Mouse (Mus musculus): ENCODE data around the gene Gm21981. TPM values are rescaled to one million over a fixed set of nuclear protein-coding genes. Genes with fewer than 3 reads are reported as not detected.

Gm21981 gene
- polyA plus RNA-seq, 1 experiment from 2014 or later = 1.5 TPM

DNA sequence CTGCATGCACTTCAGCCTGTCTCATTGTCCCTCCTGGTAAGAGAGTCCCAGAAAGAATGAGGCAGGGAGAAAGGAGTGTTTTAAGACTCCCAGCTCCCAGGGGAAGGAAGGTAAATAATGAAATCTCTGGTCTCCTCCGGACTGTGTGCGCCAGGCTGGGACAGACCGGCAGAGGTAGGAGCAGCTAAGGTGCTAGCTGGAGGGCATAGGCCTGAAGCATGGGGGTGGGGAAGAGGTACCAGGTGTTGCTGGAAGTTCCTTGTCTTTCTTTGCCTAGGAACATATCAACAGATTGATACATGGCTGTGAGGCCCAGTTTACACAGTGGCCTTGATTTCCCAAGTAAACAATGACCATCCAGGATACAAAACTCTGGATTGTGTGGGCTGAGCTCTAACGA is 14.7 kb upstream of the Gm21981 start:
- Histone ChIP-seq H3K9ac (ENCODE audit: low read depth, low read length) (no peak overlapping the region), H3K4me1 (ENCODE audit: control insufficient read depth, insufficient read depth, low read length) (no peaks in the 10 kb centered on the region), H3K4me3 (ENCODE audit: low read depth, low read length) (no peak overlapping the region), H3K27ac (replicated peaks; ENCODE audit: low read depth, low read length) (no peak overlapping the region), H3K4me2 (ENCODE audit: low read depth, low read length) (no peak overlapping the region), H3K36me3 (ENCODE audit: control insufficient read depth, insufficient read depth, low read length) (no peaks in the 10 kb centered on the region), H3K27me3 (replicated peaks; ENCODE audit: control insufficient read depth, insufficient read depth, low read length) (no peaks in the 10 kb centered on the region), H3K9me3 (ENCODE audit: control insufficient read depth, low read length) (no peaks in the 10 kb centered on the region)
- no peak for ATAC-seq (ENCODE audit: low read depth)
- WGBS = 70% methylated on average over 4 of the region's 4 CpGs
- DNase-seq (ENCODE audit: low spot score) = no peak

DNA sequence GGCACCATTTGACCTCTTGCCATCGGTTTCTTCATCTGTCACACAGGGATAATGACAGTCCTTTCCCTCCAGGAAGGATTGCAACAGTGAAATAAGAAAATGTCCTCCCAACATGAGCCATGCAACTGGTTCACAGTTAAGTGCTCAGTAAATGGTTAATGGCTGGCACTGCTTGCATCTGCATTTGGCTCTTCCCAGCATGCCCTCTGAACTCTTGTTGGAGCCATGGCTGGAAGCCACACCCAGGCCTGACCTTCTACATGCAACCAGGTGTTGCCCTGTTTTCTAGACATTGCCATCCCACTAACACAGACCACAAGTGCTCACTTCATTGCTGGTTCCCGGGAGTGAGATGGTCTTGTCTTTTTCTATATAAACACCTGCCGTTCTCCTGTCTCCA is 13.7 kb upstream of the Gm21981 start:
- no peaks in the 10 kb centered on the region for H3K4me1 ChIP-seq (ENCODE audit: control insufficient read depth, insufficient read depth, low read length)
- no peak overlapping the region for H3K9ac ChIP-seq (ENCODE audit: low read depth, low read length)
- ATAC-seq (ENCODE audit: low read depth) (no peak), DNase-seq (ENCODE audit: low spot score) (no peak)
- 74% methylated on average over 3 of the region's 3 CpGs for WGBS
- no peaks in the 10 kb centered on the region for H3K9me3 ChIP-seq (ENCODE audit: control insufficient read depth, low read length)
- no peak overlapping the region for H3K27ac ChIP-seq (replicated peaks; ENCODE audit: low read depth, low read length)
- 0 out of 2 replicates have a peak, but pooled peaks cover 9% of the 10 kb centered on the region for H3K36me3 ChIP-seq (ENCODE audit: control insufficient read depth, insufficient read depth, low read length)
- H3K27me3 ChIP-seq (replicated peaks; ENCODE audit: control insufficient read depth, insufficient read depth, low read length) = no peaks in the 10 kb centered on the region
- H3K4me3 ChIP-seq (ENCODE audit: low read depth, low read length) = no peak overlapping the region
- no peak overlapping the region for H3K4me2 ChIP-seq (ENCODE audit: low read depth, low read length)

DNA sequence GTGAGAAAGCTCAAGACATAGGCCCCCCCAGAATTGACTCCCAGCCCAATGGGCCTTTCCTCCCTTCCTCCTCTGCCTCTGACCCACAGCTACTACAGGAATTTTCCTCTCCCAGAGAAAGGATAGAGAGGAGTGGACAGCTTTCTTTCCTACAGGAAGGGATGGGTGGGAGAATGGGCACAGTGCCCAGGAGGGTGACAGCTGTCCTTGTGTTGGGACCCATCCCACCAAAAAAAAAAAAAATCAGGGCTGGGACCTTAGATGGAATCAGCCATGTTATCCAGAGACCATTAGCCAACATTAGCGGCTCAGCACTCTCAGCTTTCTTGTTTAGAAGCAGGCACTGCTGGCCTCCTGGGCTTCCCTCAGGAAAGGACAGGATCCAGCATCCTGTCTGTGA is 11.9 kb upstream of the Gm21981 start:
- ATAC-seq (ENCODE audit: low read depth) (no peak; the same call in 1 of the 2 replicates), DNase-seq (ENCODE audit: low spot score) (peak; percentile 35)
- H3K4me3 ChIP-seq (ENCODE audit: low read depth, low read length) = no peak overlapping the region
- H3K4me1 ChIP-seq (ENCODE audit: control insufficient read depth, insufficient read depth, low read length) = no peaks in the 10 kb centered on the region
- H3K9me3 ChIP-seq (ENCODE audit: control insufficient read depth, low read length) = no peaks in the 10 kb centered on the region
- H3K9ac ChIP-seq (ENCODE audit: low read depth, low read length) = no peak overlapping the region
- peaks cover 26% of the 10 kb centered on the region for H3K36me3 ChIP-seq (ENCODE audit: control insufficient read depth, insufficient read depth, low read length)
- H3K27me3 ChIP-seq (replicated peaks; ENCODE audit: control insufficient read depth, insufficient read depth, low read length) = no peaks in the 10 kb centered on the region
- H3K27ac ChIP-seq (replicated peaks; ENCODE audit: low read depth, low read length) = no peak overlapping the region
- H3K4me2 ChIP-seq (ENCODE audit: low read depth, low read length) = no peak overlapping the region
- WGBS = 50% methylated on average over 1 of the region's 1 CpGs

DNA sequence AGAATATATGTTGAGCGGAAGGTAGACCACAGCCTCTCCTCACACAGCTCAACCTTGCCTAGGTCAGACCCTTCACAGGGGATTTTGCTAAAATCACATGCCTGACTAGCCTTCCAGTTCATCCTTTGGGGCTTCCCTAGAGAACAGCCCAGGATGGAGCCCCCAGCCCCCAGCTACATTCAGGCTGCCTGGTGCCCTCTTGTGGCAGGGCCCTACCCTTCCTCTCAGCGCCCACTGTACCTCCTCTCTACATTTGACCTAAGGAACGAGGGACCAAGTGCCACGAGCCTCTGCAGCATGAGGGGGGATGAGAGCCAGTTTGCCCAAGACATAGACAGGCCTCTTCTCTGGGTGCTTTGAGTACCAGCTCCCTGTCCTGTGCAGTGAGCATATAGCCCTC is 10.4 kb upstream of the Gm21981 start:
- Histone ChIP-seq H3K27me3 (replicated peaks; ENCODE audit: control insufficient read depth, insufficient read depth, low read length) (no peaks in the 10 kb centered on the region), H3K9ac (ENCODE audit: low read depth, low read length) (no peak overlapping the region), H3K4me2 (ENCODE audit: low read depth, low read length) (no peak overlapping the region), H3K9me3 (ENCODE audit: control insufficient read depth, low read length) (no peaks in the 10 kb centered on the region), H3K4me3 (ENCODE audit: low read depth, low read length) (no peak overlapping the region), H3K36me3 (ENCODE audit: control insufficient read depth, insufficient read depth, low read length) (peaks cover 39% of the 10 kb centered on the region), H3K27ac (replicated peaks; ENCODE audit: low read depth, low read length) (no peak overlapping the region), H3K4me1 (ENCODE audit: control insufficient read depth, insufficient read depth, low read length) (no peaks in the 10 kb centered on the region)
- WGBS = 79% methylated on average over 4 of the region's 4 CpGs
- DNase-seq (ENCODE audit: low spot score) (no peak), ATAC-seq (ENCODE audit: low read depth) (no peak)

DNA sequence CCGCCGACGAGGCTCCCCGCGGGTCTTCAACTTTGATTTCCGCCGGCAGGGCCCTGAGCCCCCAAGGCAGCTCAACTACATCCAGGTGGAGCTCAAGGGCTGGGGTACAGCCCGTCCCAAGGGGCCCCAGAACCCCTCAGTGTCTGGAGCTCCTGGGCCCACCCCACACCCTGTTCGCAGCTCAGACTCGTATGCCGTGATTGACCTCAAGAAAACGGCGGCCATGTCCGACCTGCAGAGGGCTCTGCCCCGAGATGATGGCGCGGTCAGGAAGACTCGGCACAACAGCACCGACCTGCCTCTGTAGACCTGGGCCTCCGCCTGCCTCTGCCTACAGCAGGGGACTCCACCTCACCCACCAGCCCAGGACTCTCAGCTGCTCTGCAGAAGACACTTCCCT is 9.3 kb upstream of the Gm21981 start:
- ATAC-seq (ENCODE audit: low read depth) = no peak
- no peaks in the 10 kb centered on the region for H3K27me3 ChIP-seq (replicated peaks; ENCODE audit: control insufficient read depth, insufficient read depth, low read length)
- no peak for DNase-seq (ENCODE audit: low spot score)
- WGBS = 40% methylated on average over 15 of the region's 20 CpGs
- peaks cover 42% of the 10 kb centered on the region for H3K36me3 ChIP-seq (ENCODE audit: control insufficient read depth, insufficient read depth, low read length)
- H3K9ac ChIP-seq (ENCODE audit: low read depth, low read length) = no peak overlapping the region
- H3K27ac ChIP-seq (replicated peaks; ENCODE audit: low read depth, low read length) = no peak overlapping the region
- no peaks in the 10 kb centered on the region for H3K4me1 ChIP-seq (ENCODE audit: control insufficient read depth, insufficient read depth, low read length)
- no peak overlapping the region for H3K4me3 ChIP-seq (ENCODE audit: low read depth, low read length)
- H3K4me2 ChIP-seq (ENCODE audit: low read depth, low read length) = no peak overlapping the region
- H3K9me3 ChIP-seq (ENCODE audit: control insufficient read depth, low read length) = no peaks in the 10 kb centered on the region

DNA sequence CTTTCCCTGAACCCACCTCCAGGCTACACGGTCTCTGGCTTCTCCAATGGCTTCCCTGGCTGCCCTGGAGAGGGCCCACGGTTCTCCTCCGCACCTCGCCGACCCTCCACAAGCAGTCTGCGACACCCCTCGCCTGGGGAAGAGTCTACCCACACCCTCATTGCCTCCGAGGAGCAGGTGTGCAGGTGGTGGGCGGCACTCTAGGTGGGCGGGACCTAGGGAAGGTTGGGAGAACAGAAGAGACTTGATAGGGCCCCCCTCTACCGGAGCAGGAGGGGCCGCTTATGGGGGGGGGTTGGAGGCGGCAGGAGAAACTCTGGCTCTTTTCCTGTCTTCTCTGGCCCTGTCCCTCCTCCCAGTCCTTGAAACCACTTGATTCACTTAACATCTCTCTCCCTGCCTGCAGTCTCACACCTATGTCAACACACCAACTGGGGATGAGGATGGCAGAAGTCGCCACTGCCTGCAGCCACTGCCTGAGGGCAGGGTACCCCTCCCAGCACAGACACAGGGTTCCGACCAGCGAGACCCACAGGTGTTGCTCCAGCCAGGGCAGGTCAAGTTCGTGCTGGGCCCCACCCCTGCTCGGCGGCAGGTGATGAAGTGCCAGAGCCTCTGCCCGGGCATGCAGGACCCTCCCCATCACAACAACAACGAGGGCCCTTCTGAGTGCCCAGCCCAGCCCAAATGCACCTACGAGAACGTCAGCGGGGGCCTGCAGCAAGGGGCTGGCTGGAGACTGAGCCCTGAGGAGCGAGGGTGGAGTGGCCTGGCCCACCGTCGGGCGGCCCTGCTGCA is 8.5 kb upstream of the Gm21981 start:
- H3K4me2 ChIP-seq (ENCODE audit: low read depth, low read length) = peak overlapping the region; percentile 4; the same call in 1 of the 2 replicates
- no peaks in the 10 kb centered on the region for H3K4me1 ChIP-seq (ENCODE audit: control insufficient read depth, insufficient read depth, low read length)
- no peaks in the 10 kb centered on the region for H3K9me3 ChIP-seq (ENCODE audit: control insufficient read depth, low read length)
- no peaks in the 10 kb centered on the region for H3K27me3 ChIP-seq (replicated peaks; ENCODE audit: control insufficient read depth, insufficient read depth, low read length)
- ATAC-seq (ENCODE audit: low read depth) (no peak; the same call in 1 of the 2 replicates), DNase-seq (ENCODE audit: low spot score) (no peak)
- no peak overlapping the region for H3K4me3 ChIP-seq (ENCODE audit: low read depth, low read length)
- H3K9ac ChIP-seq (ENCODE audit: low read depth, low read length) = no peak overlapping the region; the same call in 1 of the 2 replicates
- no peak overlapping the region for H3K27ac ChIP-seq (replicated peaks; ENCODE audit: low read depth, low read length)
- 38% methylated on average over 25 of the region's 28 CpGs for WGBS
- H3K36me3 ChIP-seq (ENCODE audit: control insufficient read depth, insufficient read depth, low read length) = peaks cover 45% of the 10 kb centered on the region

DNA sequence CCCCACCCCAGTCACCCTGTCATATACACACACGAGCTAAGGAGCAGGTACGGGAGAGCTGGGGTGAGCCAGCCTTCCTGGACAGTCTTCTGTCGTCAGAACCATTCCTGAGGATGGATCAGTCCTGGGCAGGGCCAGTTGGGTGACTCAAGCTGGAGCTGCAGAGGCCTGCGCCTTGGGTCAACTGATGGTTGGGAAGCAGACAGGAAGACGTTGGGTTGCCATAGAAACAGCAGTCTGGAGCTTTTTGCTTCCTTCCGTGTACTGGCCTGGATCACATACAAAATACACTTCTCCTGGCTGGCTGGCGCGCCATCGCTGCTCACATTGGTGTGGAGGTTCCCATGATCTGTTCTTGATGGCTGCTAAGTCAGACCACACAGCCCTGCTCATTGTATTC is 7.5 kb upstream of the Gm21981 start:
- no peak overlapping the region for H3K4me2 ChIP-seq (ENCODE audit: low read depth, low read length)
- ATAC-seq (ENCODE audit: low read depth) = no peak
- 72% methylated on average over 9 of the region's 9 CpGs for whole genome bisulfite sequencing

DNA sequence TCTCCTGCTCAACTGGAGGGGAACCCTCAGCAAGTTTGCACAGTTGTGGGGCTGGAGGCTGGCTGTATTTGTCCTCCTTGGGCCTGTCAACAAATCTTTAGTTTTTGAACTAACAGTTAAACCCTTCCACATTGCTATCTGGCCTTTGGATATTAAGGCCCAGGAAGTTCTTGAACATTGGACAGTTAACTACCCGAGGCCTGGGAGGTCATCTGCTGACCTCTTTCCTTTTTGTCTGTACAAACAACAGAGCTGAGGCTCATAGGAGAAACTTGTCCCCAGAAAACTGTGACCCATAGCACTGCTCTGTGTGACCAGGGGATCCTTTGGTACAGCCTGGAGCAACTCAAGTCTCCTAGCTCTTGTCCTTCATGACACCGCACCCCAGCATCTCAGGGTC is 4.8 kb upstream of the Gm21981 start:
- H3K9ac ChIP-seq (ENCODE audit: low read depth, low read length) = no peak overlapping the region
- H3K4me3 ChIP-seq (ENCODE audit: low read depth, low read length) = no peak overlapping the region
- no peaks in the 10 kb centered on the region for H3K27me3 ChIP-seq (replicated peaks; ENCODE audit: control insufficient read depth, insufficient read depth, low read length)
- no peak overlapping the region for H3K4me2 ChIP-seq (ENCODE audit: low read depth, low read length)
- no peaks in the 10 kb centered on the region; the same call in 1 of the 2 replicates for H3K4me1 ChIP-seq (ENCODE audit: control insufficient read depth, insufficient read depth, low read length)
- peaks cover 46% of the 10 kb centered on the region for H3K36me3 ChIP-seq (ENCODE audit: control insufficient read depth, insufficient read depth, low read length)
- no peak for ATAC-seq (ENCODE audit: low read depth)
- 74% methylated on average over 2 of the region's 2 CpGs for WGBS
- no peak for DNase-seq (ENCODE audit: low spot score)
- no peaks in the 10 kb centered on the region for H3K9me3 ChIP-seq (ENCODE audit: control insufficient read depth, low read length)
- no peak overlapping the region for H3K27ac ChIP-seq (replicated peaks; ENCODE audit: low read depth, low read length)

More for the DNA sequence above, 7.5 kb upstream of the Gm21981 start:
- no peak overlapping the region for H3K4me3 ChIP-seq (ENCODE audit: low read depth, low read length)
- no peaks in the 10 kb centered on the region for H3K9me3 ChIP-seq (ENCODE audit: control insufficient read depth, low read length)
- H3K27me3 ChIP-seq (replicated peaks; ENCODE audit: control insufficient read depth, insufficient read depth, low read length) = no peaks in the 10 kb centered on the region
- H3K4me1 ChIP-seq (ENCODE audit: control insufficient read depth, insufficient read depth, low read length) = no peaks in the 10 kb centered on the region
- DNase-seq (ENCODE audit: low spot score) = no peak
- H3K36me3 ChIP-seq (ENCODE audit: control insufficient read depth, insufficient read depth, low read length) = peaks cover 46% of the 10 kb centered on the region
- no peak overlapping the region for H3K27ac ChIP-seq (replicated peaks; ENCODE audit: low read depth, low read length)
- no peak overlapping the region for H3K9ac ChIP-seq (ENCODE audit: low read depth, low read length)

DNA sequence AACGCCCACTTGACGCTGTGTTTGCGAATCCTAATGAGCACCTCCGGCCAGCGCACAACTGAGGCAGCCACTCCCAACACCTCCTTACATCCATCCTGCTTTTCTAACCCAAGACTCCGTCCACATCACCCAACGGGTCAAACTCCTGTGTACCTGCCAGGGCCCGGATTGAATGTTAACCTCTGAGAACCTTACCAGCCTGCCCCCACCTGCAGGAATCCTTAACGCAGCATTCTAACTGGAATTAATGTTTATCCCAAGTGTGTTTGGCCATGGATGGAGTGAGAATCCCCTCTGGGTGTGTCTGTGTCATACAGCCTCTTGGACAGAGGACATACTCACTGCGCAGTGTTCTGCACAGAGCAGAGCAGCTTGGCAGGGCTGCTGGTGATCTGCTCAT is 3.9 kb upstream of the Gm21981 start:
- no peak overlapping the region for H3K4me3 ChIP-seq (ENCODE audit: low read depth, low read length)
- H3K27ac ChIP-seq (replicated peaks; ENCODE audit: low read depth, low read length) = no peak overlapping the region
- H3K4me2 ChIP-seq (ENCODE audit: low read depth, low read length) = no peak overlapping the region
- no peaks in the 10 kb centered on the region for H3K9me3 ChIP-seq (ENCODE audit: control insufficient read depth, low read length)
- peaks cover 39% of the 10 kb centered on the region for H3K36me3 ChIP-seq (ENCODE audit: control insufficient read depth, insufficient read depth, low read length)
- ATAC-seq (ENCODE audit: low read depth) (no peak), DNase-seq (ENCODE audit: low spot score) (no peak)
- H3K27me3 ChIP-seq (replicated peaks; ENCODE audit: control insufficient read depth, insufficient read depth, low read length) = no peaks in the 10 kb centered on the region
- no peaks in the 10 kb centered on the region; the same call in 1 of the 2 replicates for H3K4me1 ChIP-seq (ENCODE audit: control insufficient read depth, insufficient read depth, low read length)
- 89% methylated on average over 10 of the region's 10 CpGs for WGBS
- no peak overlapping the region for H3K9ac ChIP-seq (ENCODE audit: low read depth, low read length)
